Mouse (Mus musculus): ENCODE data around the gene Ly6g6e.

Gene Ly6g6e

GRCm38 (mm10) chr17:35074097-35074496, 2.6 kb upstream of the Ly6g6e start:
- DNase-seq (ENCODE audit: low read depth): no peak

GRCm38 (mm10) chr17:35077285-35077684, 583 bp downstream of the Ly6g6e start:
- no peak for DNase-seq (ENCODE audit: low read depth)

- no peak for DNase-seq (ENCODE audit: low read depth)
Measured at GRCm38 (mm10) chr17:35077786-35078233, 1.1 kb downstream of the Ly6g6e start, which contains the start of gene Ly6g6d. Ly6g6d (minus strand) TSS chr17:35078065.

GRCm38 (mm10) chr17:35079778-35080177, 3.1 kb downstream of the Ly6g6e start:
- no peak for DNase-seq (ENCODE audit: low read depth)

- DNase-seq (ENCODE audit: low read depth): no peak
Measured at GRCm38 (mm10) chr17:35080248-35080647, 3.5 kb downstream of the Ly6g6e start.

- no peak for DNase-seq (ENCODE audit: low read depth)
Measured at GRCm38 (mm10) chr17:35080710-35081109, 4.0 kb downstream of the Ly6g6e start.

- DNase-seq (ENCODE audit: low read depth): no peak
Measured at GRCm38 (mm10) chr17:35082841-35083576, 6.3 kb downstream of the Ly6g6e start.

- DNase-seq (ENCODE audit: low read depth): no peak
Measured at GRCm38 (mm10) chr17:35083929-35084497, 7.3 kb downstream of the Ly6g6e start.

GRCm38 (mm10) chr17:35085208-35085865, 8.6 kb downstream of the Ly6g6e start, which contains the start of gene Ly6g6f:
Ly6g6f (minus strand) TSS chr17:35085610.
- DNase-seq (ENCODE audit: low read depth): no peak

GRCm38 (mm10) chr17:35088151-35088550, 11.4 kb downstream of the Ly6g6e start:
- peak; percentile 35 for DNase-seq (ENCODE audit: low read depth)

- peak; percentile 97 for DNase-seq (ENCODE audit: low read depth)
Measured at GRCm38 (mm10) chr17:35088825-35089644, 12.3 kb downstream of the Ly6g6e start, which contains the start of gene Abhd16a. Abhd16a (plus strand) TSS chr17:35089263.

GRCm38 (mm10) chr17:35090166-35090932, 13.6 kb downstream of the Ly6g6e start:
- DNase-seq (ENCODE audit: low read depth): peak; percentile 30

- DNase-seq (ENCODE audit: low read depth): no peak
Measured at GRCm38 (mm10) chr17:35092403-35093198, 15.9 kb downstream of the Ly6g6e start.

- no peak for DNase-seq (ENCODE audit: low read depth)
Measured at GRCm38 (mm10) chr17:35094475-35095365, 18.0 kb downstream of the Ly6g6e start.

GRCm38 (mm10) chr17:35096597-35096996, 19.9 kb downstream of the Ly6g6e start:
- DNase-seq (ENCODE audit: low read depth): no peak

GRCm38 (mm10) chr17:35097164-35097655, 20.5 kb downstream of the Ly6g6e start:
- DNase-seq (ENCODE audit: low read depth): no peak

GRCm38 (mm10) chr17:35100196-35100765, 23.6 kb downstream of the Ly6g6e start:
- DNase-seq (ENCODE audit: low read depth): no peak

GRCm38 (mm10) chr17:35101161-35101560, 24.5 kb downstream of the Ly6g6e start:
- no peak for DNase-seq (ENCODE audit: low read depth)

- no peak for DNase-seq (ENCODE audit: low read depth)
Measured at GRCm38 (mm10) chr17:35102299-35102698, 25.6 kb downstream of the Ly6g6e start.
